Mouse (Mus musculus) brain, embryonic 14.5 days (tissue): Measurements from ENCODE around the gene Cavin1.

Experiments
- CTCF ChIP-seq: fragments of 200-500 bp; IDR thresholded peaks from 2 replicates; pipeline ENCODE4 v1.5.1; 2012; ENCODE audit warnings: inconsistent platforms, mild to moderate bottlenecking, moderate library complexity, borderline replicate concordance; ENCODE audit not compliant: insufficient read depth, insufficient read length; ENCODE audit errors: extremely low read depth
- POLR2A ChIP-seq: fragments of 200-500 bp; IDR thresholded peaks from 2 replicates; pipeline ENCODE4 v1.6.1; 2012; ENCODE audit warnings: mild to moderate bottlenecking, inconsistent platforms, borderline replicate concordance; ENCODE audit not compliant: poor library complexity, insufficient read depth, insufficient read length, severe bottlenecking; ENCODE audit errors: extremely low read depth

DNA sequence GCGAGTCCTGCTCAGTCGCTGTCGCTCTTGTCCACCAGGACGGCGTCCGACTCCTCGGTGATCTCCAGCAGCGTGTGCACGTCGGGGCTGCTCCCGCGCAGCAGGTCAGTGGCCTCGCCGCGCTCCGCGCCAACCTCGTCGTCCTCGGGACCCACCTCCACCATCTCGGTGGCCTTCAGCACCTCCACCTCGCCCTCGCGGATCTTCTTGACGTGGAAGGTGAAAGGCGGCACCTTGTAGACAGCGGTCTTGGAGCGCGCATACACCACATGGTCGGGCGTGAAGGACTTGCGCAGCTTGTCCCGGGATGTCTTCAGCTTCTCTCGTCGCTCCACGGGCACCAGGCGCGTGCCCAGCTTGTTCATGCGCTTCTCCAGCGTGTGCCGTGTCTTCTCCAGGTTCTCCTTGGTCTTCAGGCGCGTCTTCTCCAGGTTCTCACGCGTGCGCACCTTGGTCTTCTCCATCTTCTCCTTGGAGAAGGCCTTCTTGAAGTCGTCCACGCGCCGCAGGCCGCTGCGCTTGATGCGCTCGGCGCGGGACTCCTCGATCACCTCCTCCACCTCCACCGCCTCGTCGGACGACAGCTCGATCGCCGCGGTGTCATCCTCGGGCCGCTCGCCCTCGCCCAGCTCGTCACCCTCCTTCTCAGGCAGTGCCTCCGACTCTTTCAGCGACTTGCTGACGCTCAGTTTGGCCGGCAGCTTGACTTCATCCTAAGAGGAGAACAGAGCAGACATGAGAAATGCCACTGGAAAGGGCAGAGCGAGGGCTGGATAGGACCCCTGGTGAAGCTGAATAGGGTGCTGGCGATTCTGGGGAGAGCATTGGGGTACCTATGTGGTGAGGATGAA is 11.8 kb downstream of the Cavin1 start:
- no peak for TF ChIP-seq POLR2A
- TF ChIP-seq CTCF: no peak
